Mouse (Mus musculus): ENCODE data around the gene Ncapd2. TPM values are rescaled to one million over a fixed set of nuclear protein-coding genes. Genes with fewer than 3 reads are reported as not detected.
A peak's percentile ranks its signal among the peaks of the same experiment; 100 is the strongest.
"Not testable (repeated sequence)": the region's sequence is repeated elsewhere in the genome, so short reads cannot be mapped to it uniquely, and the experiment has no call there.

Ncapd2 gene
- polyA plus RNA-seq, 1 experiment from 2014 or later: 56.7 TPM

GRCm38 (mm10) chr6:125175469-125175868 is 16.0 kb downstream of the Ncapd2 start:
- peaks cover 99% of the 10 kb centered on the region for H3K36me3 ChIP-seq
- no peak overlapping the region for H3K4me3 ChIP-seq
- H3K4me2 ChIP-seq: no peak overlapping the region
- no peaks in the 10 kb centered on the region for H3K27me3 ChIP-seq
- no peak overlapping the region for H3K9ac ChIP-seq
- H3K9me3 ChIP-seq: no peaks in the 10 kb centered on the region
- no peaks in the 10 kb centered on the region for H3K4me1 ChIP-seq (replicated peaks)
- H3K27ac ChIP-seq: no peak overlapping the region
- 86% methylated on average over 5 of the region's 5 CpGs for WGBS
- no peak for ATAC-seq (ENCODE audit: low FRiP score)

- no peak for ATAC-seq (ENCODE audit: low FRiP score)
- 88% methylated on average over 7 of the region's 7 CpGs for WGBS
- no peaks in the 10 kb centered on the region for H3K4me1 ChIP-seq (replicated peaks)
- H3K27ac ChIP-seq: no peak overlapping the region
- no peaks in the 10 kb centered on the region for H3K27me3 ChIP-seq
- H3K4me3 ChIP-seq: no peak overlapping the region
- H3K36me3 ChIP-seq: peaks cover 100% of the 10 kb centered on the region
- H3K4me2 ChIP-seq: no peak overlapping the region
- no peak overlapping the region for H3K9ac ChIP-seq
- H3K9me3 ChIP-seq: no peaks in the 10 kb centered on the region
Measured at GRCm38 (mm10) chr6:125173256-125173655, 18.2 kb downstream of the Ncapd2 start.

GRCm38 (mm10) chr6:125172474-125172873 is 19.0 kb downstream of the Ncapd2 start:
- no peaks in the 10 kb centered on the region for H3K9me3 ChIP-seq
- no peaks in the 10 kb centered on the region for H3K27me3 ChIP-seq
- peaks cover 4% of the 10 kb centered on the region for H3K4me1 ChIP-seq (replicated peaks)
- no peak for ATAC-seq (ENCODE audit: low FRiP score)
- H3K4me2 ChIP-seq: no peak overlapping the region
- no peak overlapping the region for H3K9ac ChIP-seq
- no peak overlapping the region for H3K27ac ChIP-seq
- peaks cover 100% of the 10 kb centered on the region for H3K36me3 ChIP-seq
- 85% methylated on average over 2 of the region's 2 CpGs for WGBS
- H3K4me3 ChIP-seq: no peak overlapping the region

GRCm38 (mm10) chr6:125170194-125170593 is 21.3 kb downstream of the Ncapd2 start:
- ATAC-seq (ENCODE audit: low FRiP score): no peak

GRCm38 (mm10) chr6:125168086-125168485 is 23.4 kb downstream of the Ncapd2 start:
- ATAC-seq (ENCODE audit: low FRiP score): no peak
- peaks cover 69% of the 10 kb centered on the region for H3K36me3 ChIP-seq

More at GRCm38 (mm10) chr6:125170194-125170593, 21.3 kb downstream of the Ncapd2 start:
- H3K9me3 ChIP-seq: no peaks in the 10 kb centered on the region
- 91% methylated on average over 6 of the region's 6 CpGs for WGBS
- no peak overlapping the region for H3K4me2 ChIP-seq
- H3K36me3 ChIP-seq: peaks cover 81% of the 10 kb centered on the region
- H3K27ac ChIP-seq: no peak overlapping the region
- no peak overlapping the region for H3K4me3 ChIP-seq
- no peaks in the 10 kb centered on the region for H3K27me3 ChIP-seq
- peaks cover 22% of the 10 kb centered on the region for H3K4me1 ChIP-seq (replicated peaks)
- no peak overlapping the region for H3K9ac ChIP-seq

GRCm38 (mm10) chr6:125166861-125167650 is 24.4 kb downstream of the Ncapd2 start:
- H3K4me2 ChIP-seq: peak overlapping the region; percentile 97
- H3K9me3 ChIP-seq: no peaks in the 10 kb centered on the region
- WGBS: 16% methylated on average over 10 of the region's 10 CpGs
- peaks cover 66% of the 10 kb centered on the region for H3K36me3 ChIP-seq
- ATAC-seq (ENCODE audit: low FRiP score): no peak
- peaks cover 42% of the 10 kb centered on the region for H3K4me1 ChIP-seq (replicated peaks)
- H3K27ac ChIP-seq: peak overlapping the region; percentile 95
- peak overlapping the region; percentile 98 for H3K9ac ChIP-seq
- no peaks in the 10 kb centered on the region for H3K27me3 ChIP-seq
- no peak overlapping the region; the same call in 1 of the 2 replicates for H3K4me3 ChIP-seq

More at GRCm38 (mm10) chr6:125168086-125168485, 23.4 kb downstream of the Ncapd2 start:
- Histone ChIP-seq H3K27me3 (no peaks in the 10 kb centered on the region), H3K9me3 (no peaks in the 10 kb centered on the region), H3K27ac (no peak overlapping the region), H3K4me3 (no peak overlapping the region), H3K4me2 (no peak overlapping the region), H3K9ac (peak overlapping the region; percentile 6; the same call in 1 of the 2 replicates), H3K4me1 (replicated peaks) (peaks cover 36% of the 10 kb centered on the region)
- WGBS: 92% methylated on average over 14 of the region's 14 CpGs

- H3K4me1 ChIP-seq (replicated peaks): peaks cover 49% of the 10 kb centered on the region
- no peaks in the 10 kb centered on the region for H3K27me3 ChIP-seq
- H3K27ac ChIP-seq: peak within 1 kb of the TSS; percentile 95
- H3K4me2 ChIP-seq: peak within 1 kb of the TSS; percentile 97
- H3K9me3 ChIP-seq: no peaks in the 10 kb centered on the region
- H3K36me3 ChIP-seq: peaks cover 62% of the 10 kb centered on the region
- peak within 1 kb of the TSS; percentile 98 for H3K4me3 ChIP-seq
- 0 out of 2 replicates have a peak, but pooled peaks have one; percentile 7 for ATAC-seq (ENCODE audit: low FRiP score)
- under 1% methylated on average over 18 of the region's 18 CpGs for WGBS
- peak within 1 kb of the TSS; percentile 98 for H3K9ac ChIP-seq
Measured at GRCm38 (mm10) chr6:125166051-125166751, 25.3 kb downstream of the Ncapd2 start, which contains the start of gene Gapdh. Gene Gapdh, minus strand, starts transcription at chr6:125166467.

- H3K27ac ChIP-seq: peak overlapping the region; percentile 95
- peak overlapping the region; percentile 98 for H3K9ac ChIP-seq
- H3K4me3 ChIP-seq: peak overlapping the region; percentile 98
- peak overlapping the region; percentile 97 for H3K4me2 ChIP-seq
- peak; percentile 91 for ATAC-seq (ENCODE audit: low FRiP score)
- no peaks in the 10 kb centered on the region for H3K27me3 ChIP-seq
- H3K4me1 ChIP-seq (replicated peaks): peaks cover 57% of the 10 kb centered on the region
- peaks cover 62% of the 10 kb centered on the region for H3K36me3 ChIP-seq
- under 1% methylated on average over 36 of the region's 36 CpGs for WGBS
- no peaks in the 10 kb centered on the region for H3K9me3 ChIP-seq
Measured at GRCm38 (mm10) chr6:125165328-125165891, 26.1 kb downstream of the Ncapd2 start.

GRCm38 (mm10) chr6:125164672-125165327 is 26.7 kb downstream of the Ncapd2 start:
- peak; percentile 44 for ATAC-seq (ENCODE audit: low FRiP score)
- Histone ChIP-seq H3K4me1 (replicated peaks) (peaks cover 57% of the 10 kb centered on the region), H3K27me3 (no peaks in the 10 kb centered on the region), H3K4me2 (peak overlapping the region; percentile 97), H3K4me3 (peak overlapping the region; percentile 98), H3K9ac (peak overlapping the region; percentile 98), H3K27ac (peak overlapping the region; percentile 95), H3K36me3 (peaks cover 62% of the 10 kb centered on the region), H3K9me3 (no peaks in the 10 kb centered on the region)
- under 1% methylated on average over 38 of the region's 39 CpGs for WGBS

- peak overlapping the region; percentile 98 for H3K9ac ChIP-seq
- 6% methylated on average over 20 of the region's 20 CpGs for WGBS
- no peaks in the 10 kb centered on the region for H3K27me3 ChIP-seq
- peaks cover 57% of the 10 kb centered on the region for H3K4me1 ChIP-seq (replicated peaks)
- peak overlapping the region; percentile 95 for H3K27ac ChIP-seq
- peaks cover 62% of the 10 kb centered on the region for H3K36me3 ChIP-seq
- no peak for ATAC-seq (ENCODE audit: low FRiP score)
- peak overlapping the region; percentile 97 for H3K4me2 ChIP-seq
- no peaks in the 10 kb centered on the region for H3K9me3 ChIP-seq
- H3K4me3 ChIP-seq: peak overlapping the region; percentile 98
Measured at GRCm38 (mm10) chr6:125163801-125164657, 27.5 kb downstream of the Ncapd2 start.

GRCm38 (mm10) chr6:125162615-125163305 is 28.7 kb downstream of the Ncapd2 start:
- H3K9ac ChIP-seq; H3K27me3 ChIP-seq; H3K4me3 ChIP-seq; H3K9me3 ChIP-seq; H3K27ac ChIP-seq; ATAC-seq (ENCODE audit: low FRiP score); H3K4me2 ChIP-seq: not testable (repeated sequence)
- Histone ChIP-seq H3K36me3 (peaks cover 59% of the 10 kb centered on the region), H3K4me1 (replicated peaks) (peaks cover 58% of the 10 kb centered on the region)
- 70% methylated on average over 13 of the region's 16 CpGs for WGBS

All from hindbrain, embryonic 13.5 days (tissue).